Mouse (Mus musculus): ENCODE data around the gene Zfp790. TPM values are rescaled to one million over a fixed set of nuclear protein-coding genes. Genes with fewer than 3 reads are reported as not detected.
A peak's percentile ranks its signal among the peaks of the same experiment; 100 is the strongest.

Zfp790 gene
- total and polyA plus RNA-seq, 2 experiments from 2014 or later, result 2.4 to 9.3 TPM

GRCm38 (mm10) chr7:29815061-29815784 lies 691 bp upstream of the Zfp790 start:
- TF ChIP-seq EP300 (IDR thresholded peaks at IDR 0.05; ENCODE audit: low read depth) (no peak), CTCF (IDR thresholded peaks at IDR 0.05; ENCODE audit: low read depth) (no peak)
- 0 out of 2 replicates have a peak, but pooled peaks have one; percentile 3 for ATAC-seq (ENCODE audit: insufficient read depth, low read depth)
- Histone ChIP-seq H3K4me2 (ENCODE audit: low read depth, low read length) (peak overlapping the region; percentile 96), H3K36me3 (replicated peaks; ENCODE audit: control insufficient read depth, insufficient read depth, low read length) (no peaks in the 10 kb centered on the region), H3K27ac (ENCODE audit: low read depth) (peak overlapping the region; percentile 81), H3K4me3 (ENCODE audit: low read depth, low read length) (peak overlapping the region; percentile 75), H3K27me3 (ENCODE audit: control insufficient read depth, insufficient read depth, low read length) (no peaks in the 10 kb centered on the region), H3K9ac (replicated peaks; ENCODE audit: low read depth, low read length) (peak overlapping the region; percentile 65), H3K4me1 (ENCODE audit: control insufficient read depth, insufficient read depth) (peaks cover 17% of the 10 kb centered on the region), H3K9me3 (replicated peaks; ENCODE audit: control insufficient read depth, low read length) (no peaks in the 10 kb centered on the region)
- WGBS, result 2% methylated on average over 12 of the region's 12 CpGs
- DNase-seq (ENCODE audit: low spot score), result peak; percentile 20

DNA sequence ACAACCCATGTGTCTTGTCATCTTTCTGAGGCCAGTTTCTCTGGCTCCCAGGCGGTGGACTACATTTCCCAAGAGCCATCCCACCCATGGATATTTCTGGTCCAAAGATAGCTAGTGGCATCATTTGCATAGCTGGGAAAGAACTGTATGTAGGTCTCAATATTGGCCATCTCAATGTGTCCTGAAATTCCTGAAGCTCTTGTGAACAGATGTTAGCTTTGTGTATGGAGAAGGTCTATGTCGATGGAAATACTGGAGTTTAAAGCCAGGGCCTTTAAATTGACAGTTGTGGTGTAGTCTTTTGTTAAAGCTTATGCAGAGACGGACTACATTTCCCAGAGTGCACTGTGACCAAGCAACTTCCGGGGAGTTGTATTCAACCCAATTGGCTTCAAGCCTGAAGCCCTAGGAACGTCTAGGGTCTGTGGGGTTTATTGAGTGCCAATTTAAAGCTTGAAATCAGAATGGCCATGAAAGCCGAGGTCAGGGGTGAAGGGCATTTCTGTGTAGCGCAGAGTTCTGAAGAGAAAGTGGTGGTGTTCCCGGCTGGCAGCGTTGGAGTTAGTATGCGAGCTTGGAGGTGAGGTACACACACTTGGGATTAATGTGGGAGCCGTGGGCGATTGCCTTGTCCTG lies 2.8 kb downstream of the Zfp790 start:
- Histone ChIP-seq H3K27ac (ENCODE audit: low read depth) (peak overlapping the region; percentile 89), H3K9ac (replicated peaks; ENCODE audit: low read depth, low read length) (peak overlapping the region; percentile 71), H3K4me2 (ENCODE audit: low read depth, low read length) (peak overlapping the region; percentile 72), H3K9me3 (replicated peaks; ENCODE audit: control insufficient read depth, low read length) (no peaks in the 10 kb centered on the region), H3K4me3 (ENCODE audit: low read depth, low read length) (peak overlapping the region; percentile 71), H3K4me1 (ENCODE audit: control insufficient read depth, insufficient read depth) (peaks cover 17% of the 10 kb centered on the region), H3K27me3 (ENCODE audit: control insufficient read depth, insufficient read depth, low read length) (no peaks in the 10 kb centered on the region), H3K36me3 (replicated peaks; ENCODE audit: control insufficient read depth, insufficient read depth, low read length) (peaks cover 20% of the 10 kb centered on the region)
- peak; percentile 92 for DNase-seq (ENCODE audit: low spot score)
- ATAC-seq (ENCODE audit: insufficient read depth, low read depth), result peak; percentile 78
- 3% methylated on average over 12 of the region's 12 CpGs for WGBS
- TF ChIP-seq EP300 (IDR thresholded peaks at IDR 0.05; ENCODE audit: low read depth) (no peak), CTCF (IDR thresholded peaks at IDR 0.05; ENCODE audit: low read depth) (no peak)

GRCm38 (mm10) chr7:29828001-29828400 lies 12.1 kb downstream of the Zfp790 start:
- no peak overlapping the region for H3K4me2 ChIP-seq (ENCODE audit: low read depth, low read length)
- H3K9ac ChIP-seq (replicated peaks; ENCODE audit: low read depth, low read length), result no peak overlapping the region
- no peaks in the 10 kb centered on the region for H3K27me3 ChIP-seq (ENCODE audit: control insufficient read depth, insufficient read depth, low read length)
- H3K4me3 ChIP-seq (ENCODE audit: low read depth, low read length), result no peak overlapping the region
- H3K4me1 ChIP-seq (ENCODE audit: control insufficient read depth, insufficient read depth), result no peaks in the 10 kb centered on the region
- H3K36me3 ChIP-seq (replicated peaks; ENCODE audit: control insufficient read depth, insufficient read depth, low read length), result peaks cover 79% of the 10 kb centered on the region
- ATAC-seq (ENCODE audit: insufficient read depth, low read depth) (no peak), DNase-seq (ENCODE audit: low spot score) (no peak)
- no peak overlapping the region for H3K27ac ChIP-seq (ENCODE audit: low read depth)
- TF ChIP-seq EP300 (IDR thresholded peaks at IDR 0.05; ENCODE audit: low read depth), result no peak
- no peak for TF ChIP-seq CTCF (IDR thresholded peaks at IDR 0.05; ENCODE audit: low read depth)
- 87% methylated on average over 12 of the region's 12 CpGs for WGBS
- H3K9me3 ChIP-seq (replicated peaks; ENCODE audit: control insufficient read depth, low read length), result peaks cover 10% of the 10 kb centered on the region; the same call in 1 of the 2 replicates

GRCm38 (mm10) chr7:29829804-29830203 lies 13.9 kb downstream of the Zfp790 start:
- 94% methylated on average over 12 of the region's 12 CpGs for WGBS
- Histone ChIP-seq H3K4me2 (ENCODE audit: low read depth, low read length) (no peak overlapping the region), H3K4me3 (ENCODE audit: low read depth, low read length) (no peak overlapping the region), H3K4me1 (ENCODE audit: control insufficient read depth, insufficient read depth) (no peaks in the 10 kb centered on the region), H3K9ac (replicated peaks; ENCODE audit: low read depth, low read length) (no peak overlapping the region), H3K36me3 (replicated peaks; ENCODE audit: control insufficient read depth, insufficient read depth, low read length) (peaks cover 69% of the 10 kb centered on the region), H3K9me3 (replicated peaks; ENCODE audit: control insufficient read depth, low read length) (peaks cover 10% of the 10 kb centered on the region; the same call in 1 of the 2 replicates), H3K27ac (ENCODE audit: low read depth) (no peak overlapping the region), H3K27me3 (ENCODE audit: control insufficient read depth, insufficient read depth, low read length) (no peaks in the 10 kb centered on the region)
- DNase-seq (ENCODE audit: low spot score) (no peak), ATAC-seq (ENCODE audit: insufficient read depth, low read depth) (no peak)
- no peak for TF ChIP-seq EP300 (IDR thresholded peaks at IDR 0.05; ENCODE audit: low read depth)
- no peak for TF ChIP-seq CTCF (IDR thresholded peaks at IDR 0.05; ENCODE audit: low read depth)

DNA sequence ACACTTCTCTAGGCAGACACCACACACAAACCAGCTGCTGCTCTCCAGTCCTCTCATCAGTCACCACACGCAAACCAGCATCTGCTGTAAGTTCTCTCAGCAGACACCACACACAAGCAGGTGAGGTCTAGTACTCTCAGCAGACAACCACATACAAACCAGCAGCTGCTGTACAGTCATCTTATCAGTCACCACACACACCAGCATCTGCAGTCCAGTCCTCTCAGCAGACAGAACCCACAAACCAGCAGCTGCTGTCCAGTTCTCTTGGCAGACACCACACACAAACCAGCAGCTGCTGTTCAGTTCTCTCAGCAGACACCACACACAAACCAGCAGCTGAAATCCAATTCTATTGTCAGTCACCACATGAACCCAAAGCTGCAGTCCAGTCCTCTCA lies 20.9 kb downstream of the Zfp790 start:
- Histone ChIP-seq H3K27me3 (ENCODE audit: control insufficient read depth, insufficient read depth, low read length) (no peaks in the 10 kb centered on the region), H3K27ac (ENCODE audit: low read depth) (no peak overlapping the region), H3K4me3 (ENCODE audit: low read depth, low read length) (no peak overlapping the region), H3K36me3 (replicated peaks; ENCODE audit: control insufficient read depth, insufficient read depth, low read length) (peaks cover 9% of the 10 kb centered on the region), H3K4me1 (ENCODE audit: control insufficient read depth, insufficient read depth) (no peaks in the 10 kb centered on the region), H3K9me3 (replicated peaks; ENCODE audit: control insufficient read depth, low read length) (no peaks in the 10 kb centered on the region), H3K9ac (replicated peaks; ENCODE audit: low read depth, low read length) (no peak overlapping the region), H3K4me2 (ENCODE audit: low read depth, low read length) (no peak overlapping the region)
- 87% methylated on average over 1 of the region's 1 CpGs for WGBS
- DNase-seq (ENCODE audit: low spot score), result no peak
- TF ChIP-seq CTCF (IDR thresholded peaks at IDR 0.05; ENCODE audit: low read depth), result no peak
- no peak for TF ChIP-seq EP300 (IDR thresholded peaks at IDR 0.05; ENCODE audit: low read depth)
- ATAC-seq (ENCODE audit: insufficient read depth, low read depth), result no peak

All from heart, postnatal 0 days (tissue).